Mouse (Mus musculus) testis, adult 2 months (tissue): ENCODE results near the gene Rom1.

Experiments
- CTCF ChIP-seq: fragments of 200-500 bp; IDR thresholded peaks from 2 replicates; pipeline ENCODE4 v1.5.1; 2012; ENCODE audit warnings: low read depth, mild to moderate bottlenecking, inconsistent platforms, low read length, moderate library complexity; ENCODE audit not compliant: control insufficient read depth, insufficient read depth, insufficient replicate concordance
- POLR2A ChIP-seq: fragments of 200-500 bp; IDR thresholded peaks from 2 replicates; pipeline ENCODE4 v1.6.1; 2012; ENCODE audit warnings: low read depth, mild to moderate bottlenecking, inconsistent platforms, low read length, moderate library complexity; ENCODE audit not compliant: control insufficient read depth

GRCm38 (mm10) chr19:8886916-8887584 is 42.1 kb downstream of the Rom1 start:
- TF ChIP-seq POLR2A: no peak
- TF ChIP-seq CTCF: no peak
